9 mouse cellular contexts compared by ENCODE assay signal in the genomic region with DNA sequence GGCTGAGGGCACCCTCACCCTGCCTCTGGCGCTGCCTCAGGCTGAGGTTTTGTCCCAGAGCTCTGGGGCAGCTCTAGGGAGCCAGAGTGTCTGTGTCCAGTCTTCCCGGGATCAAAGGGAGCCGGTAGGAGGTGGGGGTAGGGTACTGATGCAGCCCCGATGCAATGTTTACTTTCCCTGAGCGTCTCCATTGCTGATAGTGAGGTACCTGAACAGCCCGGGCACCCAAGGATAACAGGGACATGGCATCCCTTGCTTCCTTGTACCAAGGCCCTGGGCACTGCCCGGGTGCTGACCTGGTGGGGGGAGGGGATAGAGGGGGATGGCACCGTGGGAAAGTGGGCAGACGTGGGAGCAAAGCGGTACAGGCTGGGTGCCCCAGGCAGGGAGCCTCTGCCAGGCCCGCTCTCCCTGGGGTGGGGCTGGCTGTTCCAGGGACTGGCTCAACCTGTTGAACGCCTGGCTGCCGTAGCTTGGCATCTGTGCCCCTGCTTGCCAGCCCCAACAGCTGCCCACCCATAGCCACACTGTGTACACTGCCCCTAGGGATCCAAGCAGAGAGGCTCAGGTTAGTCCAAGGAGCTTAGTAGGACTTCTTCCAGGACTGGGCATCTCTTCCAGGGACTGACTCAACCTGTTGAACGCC. TPM values are rescaled to one million over a fixed set of nuclear protein-coding genes. Genes with fewer than 3 reads are reported as not detected.
DNase-seq lines count a peak whose midpoint lies in the region; ATAC-seq and TF ChIP-seq lines count a peak whose summit lies in the region.
"Had no signal": no experiment of that assay in that cellular context is flagged by ENCODE, and none has a peak within 500 bp of the region (broad histone marks: within the 10 kb centered on the region; RNA-seq: fewer than 3 reads in every experiment).

No protein-coding gene starts in this region.

- peaks cover 16% of the 10 kb centered on the region for H3K4me1 ChIP-seq in embryonic fibroblast, embryonic 13.5 days (ENCODE audit: control insufficient read depth, insufficient read depth, low read length)
- peaks cover 79% of the 10 kb centered on the region for H3K4me1 ChIP-seq in hindbrain, embryonic 14.5 days (replicated peaks; ENCODE audit: control insufficient read depth, insufficient read depth, low read length)
- peaks cover 69% of the 10 kb centered on the region for H3K4me1 ChIP-seq in liver, embryonic 11.5 days (replicated peaks; ENCODE audit: control insufficient read depth, insufficient read depth, low read length)
- H3K4me1 ChIP-seq in olfactory bulb, adult 2 months (ENCODE audit: control insufficient read depth, insufficient read depth, low read length): peaks cover 64% of the 10 kb centered on the region

- H3K27me3 ChIP-seq in hindbrain, embryonic 14.5 days (ENCODE audit: control insufficient read depth, insufficient read depth, low read length): no peaks in the 10 kb centered on the region
- H3K27me3 ChIP-seq in liver, embryonic 11.5 days (replicated peaks; ENCODE audit: control insufficient read depth, insufficient read depth, low read length): peaks cover 3% of the 10 kb centered on the region; the same call in 1 of the 2 replicates
- H3K27me3 ChIP-seq: Patski had no signal

- peak overlapping the region; percentile 84 for H3K4me3 ChIP-seq in embryonic fibroblast, embryonic 13.5 days (ENCODE audit: insufficient read depth, low read length)
- peak overlapping the region; percentile 72 for H3K4me3 ChIP-seq in hindbrain, embryonic 14.5 days (replicated peaks; ENCODE audit: low read length)
- peak overlapping the region; percentile 25 for H3K4me3 ChIP-seq in liver, embryonic 11.5 days (ENCODE audit: low read depth, low read length)
- peak overlapping the region; percentile 31 for H3K4me3 ChIP-seq in olfactory bulb, adult 2 months (ENCODE audit: insufficient read depth, low read depth, low read length)

- H3K9me3 ChIP-seq in hindbrain, embryonic 14.5 days (ENCODE audit: control insufficient read depth, low read length): no peaks in the 10 kb centered on the region
- H3K9me3 ChIP-seq in liver, embryonic 11.5 days (ENCODE audit: control insufficient read depth, low read length): no peaks in the 10 kb centered on the region

- peak overlapping the region; percentile 53 for H3K27ac ChIP-seq in embryonic fibroblast, embryonic 13.5 days (ENCODE audit: insufficient read depth, low read length)
- no peak overlapping the region for H3K27ac ChIP-seq in hindbrain, embryonic 14.5 days
- peak overlapping the region; percentile 64 for H3K27ac ChIP-seq in liver, embryonic 11.5 days (ENCODE audit: low read depth, low read length)
- no peak overlapping the region for H3K27ac ChIP-seq in olfactory bulb, adult 2 months (ENCODE audit: insufficient read depth, low read depth, low read length)

- no peak for ATAC-seq in hindbrain, embryonic 14.5 days (ENCODE audit: low FRiP score)
- no peak for ATAC-seq in liver, embryonic 11.5 days (replicated peaks; ENCODE audit: low FRiP score)
- ATAC-seq: Patski had no signal

- peak overlapping the region; percentile 95 for H3K9ac ChIP-seq in hindbrain, embryonic 14.5 days
- H3K9ac ChIP-seq in liver, embryonic 11.5 days (ENCODE audit: low read depth, low read length): peak overlapping the region; percentile 12; the same call in 1 of the 2 replicates

- WGBS in hindbrain, embryonic 14.5 days: 29% methylated on average over 14 of the region's 14 CpGs
- WGBS in liver, embryonic 11.5 days: 48% methylated on average over 14 of the region's 14 CpGs
- 14% methylated on average over 14 of the region's 14 CpGs for WGBS in olfactory bulb, adult 2 months

- no peak for TF ChIP-seq POLR2A in embryonic fibroblast, embryonic 13.5 days (IDR thresholded peaks at IDR 0.05; ENCODE audit: low read depth, low read length)
- TF ChIP-seq POLR2A in olfactory bulb, adult 2 months (IDR thresholded peaks at IDR 0.05; ENCODE audit: insufficient read depth, low read depth, low read length): no peak

- DNase-seq in lung, adult 18-20 months: peak; percentile 77 to 80
- DNase-seq in lung, postnatal 25 days (ENCODE audit: low spot score): no peak
- DNase-seq in hindbrain, embryonic 14.5 days (ENCODE audit: low spot score): no peak
- no peak for DNase-seq in liver, embryonic 11.5 days (ENCODE audit: low spot score)
- DNase-seq in spleen, postnatal 4 days (ENCODE audit: low spot score in 2 of 2): no peak
- no peak for DNase-seq in retina, postnatal 1 day

- H3K36me3 ChIP-seq in hindbrain, embryonic 14.5 days (replicated peaks; ENCODE audit: control insufficient read depth, insufficient read depth): no peaks in the 10 kb centered on the region
- no peaks in the 10 kb centered on the region for H3K36me3 ChIP-seq in liver, embryonic 11.5 days (ENCODE audit: control insufficient read depth, insufficient read depth, low read length)

- no peak for TF ChIP-seq CTCF in embryonic fibroblast, embryonic 13.5 days (IDR thresholded peaks at IDR 0.05; ENCODE audit: borderline replicate concordance, insufficient read depth, low read length)
- no peak for TF ChIP-seq CTCF in olfactory bulb, adult 2 months (IDR thresholded peaks at IDR 0.05; ENCODE audit: insufficient read depth, low read depth, low read length)

- H3K4me2 ChIP-seq in hindbrain, embryonic 14.5 days (replicated peaks): peak overlapping the region; percentile 96
- H3K4me2 ChIP-seq in liver, embryonic 11.5 days: peak overlapping the region; percentile 84

RNA-seq across cellular contexts. Expression of a gene that starts 3.0 kb away (rescaled TPM):
- polyA plus RNA-seq in embryonic fibroblast, embryonic 13.5 days (2011; ENCODE audit: insufficient read length, low read depth, missing spikeins): 56.0 and 61.6 TPM in 2 replicates
- polyA plus RNA-seq in hindbrain, embryonic 14.5 days (2014; fragmentation: Nextera tagmentation; extraction: Ambion mirVana): 11.6 and 13.5 TPM in 2 replicates
- polyA plus RNA-seq in liver, embryonic 11.5 days (2014; fragmentation: Nextera tagmentation; extraction: Ambion mirVana): 4.1 and 5.0 TPM in 2 replicates
- not detected in 2 replicates for polyA plus RNA-seq in olfactory bulb, adult 2 months (2012; ENCODE audit: insufficient read depth, insufficient read length, low replicate concordance, missing spikeins)

RNA-seq across cellular contexts. Expression of a gene that starts 30.9 kb away (rescaled TPM):
- not detected in 2 replicates for polyA plus RNA-seq in embryonic fibroblast, embryonic 13.5 days (2011; ENCODE audit: insufficient read length, low read depth, missing spikeins)
- polyA plus RNA-seq in hindbrain, embryonic 14.5 days (2014; fragmentation: Nextera tagmentation; extraction: Ambion mirVana): not detected in 2 replicates
- polyA plus RNA-seq in liver, embryonic 11.5 days (2014; fragmentation: Nextera tagmentation; extraction: Ambion mirVana): not detected in 2 replicates
- polyA plus RNA-seq in olfactory bulb, adult 2 months (2012; ENCODE audit: insufficient read depth, insufficient read length, low replicate concordance, missing spikeins): not detected in 2 replicates
- polyA plus RNA-seq: Patski had no signal

RNA-seq across cellular contexts. Expression of a gene that starts 44.7 kb away (rescaled TPM):
- polyA plus RNA-seq in embryonic fibroblast, embryonic 13.5 days (2011; ENCODE audit: insufficient read length, low read depth, missing spikeins): not detected in 2 replicates
- polyA plus RNA-seq in hindbrain, embryonic 14.5 days (2014; fragmentation: Nextera tagmentation; extraction: Ambion mirVana): not detected in 2 replicates
- polyA plus RNA-seq in liver, embryonic 11.5 days (2014; fragmentation: Nextera tagmentation; extraction: Ambion mirVana): not detected in 2 replicates
- not detected in 2 replicates for polyA plus RNA-seq in olfactory bulb, adult 2 months (2012; ENCODE audit: insufficient read depth, insufficient read length, low replicate concordance, missing spikeins)
- polyA plus RNA-seq: Patski had no signal

Comparison
In these comparisons a context has a peak if more than half of its experiments do, and no peak if none do; other contexts are left out.
1. DNase-seq: peak in lung, adult 18-20 months (2 of 2); none in lung, postnatal 25 days (single experiment), hindbrain, embryonic 14.5 days (single experiment), liver, embryonic 11.5 days (single experiment), spleen, postnatal 4 days (0 of 2) and retina, postnatal 1 day (single experiment).
2. H3K27ac ChIP-seq: peak in embryonic fibroblast, embryonic 13.5 days (single experiment) and liver, embryonic 11.5 days (single experiment); none in hindbrain, embryonic 14.5 days (single experiment) and olfactory bulb, adult 2 months (single experiment).
3. H3K4me3 ChIP-seq: peak in every context shown above with its lines; median percentile 84 in embryonic fibroblast, embryonic 13.5 days; 72 in hindbrain, embryonic 14.5 days; 31 in olfactory bulb, adult 2 months; 25 in liver, embryonic 11.5 days.